Comparison of ENCODE assay signal across 28 mouse cellular contexts in genomic region chr5:114818124-114818523, GRCm38 (mm10). TPM values are rescaled to one million over a fixed set of nuclear protein-coding genes. Genes with fewer than 3 reads are reported as not detected.
DNase-seq lines count a peak whose midpoint lies in the region; ATAC-seq and TF ChIP-seq lines count a peak whose summit lies in the region.
"Had no signal": no experiment of that assay in that cellular context is flagged by ENCODE, and none has a peak within 500 bp of the region (broad histone marks: within the 10 kb centered on the region; RNA-seq: fewer than 3 reads in every experiment).

No protein-coding gene starts in this region.

- DNase-seq in kidney, adult 9 months = peak; percentile 50
- DNase-seq in kidney, adult 18-20 months = no peak
- peak; percentile 49 for DNase-seq in liver, embryonic 13.5 days
- DNase-seq in gastrocnemius, postnatal 10 days = no peak
- DNase-seq in left cerebral cortex, postnatal 14 days (ENCODE audit: low spot score in 2 of 2) = no peak
- DNase-seq: adrenal gland, adult 2 months; B cell, adult 2 months; cerebellum, adult 9-11 months; forebrain, postnatal 0 days; lung, embryonic 14.5 days; lung, postnatal 36 days; thymus, postnatal 25 days had no signal

- peaks cover 17% of the 10 kb centered on the region for H3K9me3 ChIP-seq in ES-Bruce4 (replicated peaks; ENCODE audit: control insufficient read depth, insufficient read depth, low read length, poor library complexity, severe bottlenecking)
- no peaks in the 10 kb centered on the region for H3K9me3 ChIP-seq in liver, embryonic 13.5 days (replicated peaks)
- no peaks in the 10 kb centered on the region for H3K9me3 ChIP-seq in intestine, embryonic 16.5 days (ENCODE audit: control insufficient read depth, low read length)
- H3K9me3 ChIP-seq: heart, embryonic 10.5 days; neural tube, embryonic 12.5 days had no signal

- no peak overlapping the region; the same call in 1 of the 2 replicates for H3K4me3 ChIP-seq in ES-Bruce4 (ENCODE audit: low read depth, low read length)
- no peak overlapping the region for H3K4me3 ChIP-seq in liver, embryonic 13.5 days (replicated peaks)
- H3K4me3 ChIP-seq in intestine, embryonic 16.5 days (ENCODE audit: low read length) = no peak overlapping the region
- H3K4me3 ChIP-seq: embryonic facial prominence, embryonic 13.5 days; heart, embryonic 10.5 days; limb, embryonic 13.5 days; neural tube, embryonic 12.5 days had no signal

- peaks cover 2% of the 10 kb centered on the region for H3K4me1 ChIP-seq in ES-Bruce4 (ENCODE audit: control insufficient read depth, insufficient read depth, low read length)
- H3K4me1 ChIP-seq in liver, embryonic 13.5 days (replicated peaks) = peaks cover 21% of the 10 kb centered on the region
- H3K4me1 ChIP-seq in intestine, embryonic 16.5 days (ENCODE audit: control insufficient read depth, insufficient read depth, low read length) = no peaks in the 10 kb centered on the region
- H3K4me1 ChIP-seq: embryonic facial prominence, embryonic 13.5 days; limb, embryonic 13.5 days had no signal

- intact Hi-C loops in left cerebral cortex, postnatal 14 days (cut with DNase I) = no loop called here

- H3K27ac ChIP-seq in ES-Bruce4 (ENCODE audit: insufficient read depth, low read length) = peak overlapping the region; percentile 60
- no peak overlapping the region for H3K27ac ChIP-seq in liver, embryonic 13.5 days
- H3K27ac ChIP-seq in intestine, embryonic 16.5 days (ENCODE audit: low read length) = no peak overlapping the region
- H3K27ac ChIP-seq: embryonic facial prominence, embryonic 13.5 days; heart, embryonic 10.5 days; limb, embryonic 13.5 days; neural tube, embryonic 12.5 days had no signal

- 51% methylated on average over 11 of the region's 11 CpGs for WGBS in liver, embryonic 13.5 days (ENCODE audit: insufficient replicate concordance)
- 79% methylated on average over 10 of the region's 11 CpGs for WGBS in intestine, embryonic 16.5 days

- H3K9ac ChIP-seq in ES-Bruce4 (ENCODE audit: low read depth, poor library complexity, severe bottlenecking) = no peak overlapping the region
- no peak overlapping the region for H3K9ac ChIP-seq in liver, embryonic 13.5 days
- no peak overlapping the region for H3K9ac ChIP-seq in intestine, embryonic 16.5 days (ENCODE audit: low read depth, low read length)
- H3K9ac ChIP-seq: embryonic facial prominence, embryonic 13.5 days; forebrain, postnatal 0 days; limb, embryonic 13.5 days; lung, embryonic 14.5 days; neural tube, embryonic 12.5 days had no signal

- no peak overlapping the region for H3K4me2 ChIP-seq in liver, embryonic 13.5 days
- H3K4me2 ChIP-seq in intestine, embryonic 16.5 days (ENCODE audit: low read depth, low read length) = no peak overlapping the region
- H3K4me2 ChIP-seq: embryonic facial prominence, embryonic 13.5 days; limb, embryonic 13.5 days; lung, embryonic 14.5 days; midbrain, embryonic 11.5 days; neural tube, embryonic 12.5 days had no signal

- peak; percentile 51; the same call in 1 of the 2 replicates for TF ChIP-seq EP300 in ES-Bruce4 (IDR thresholded peaks at IDR 0.05; ENCODE audit: insufficient read depth, low read depth, low read length)

- TF ChIP-seq POLR2A in ES-Bruce4 (IDR thresholded peaks at IDR 0.05; ENCODE audit: insufficient read depth, low read length) = no peak

- peaks cover 2% of the 10 kb centered on the region; the same call in 1 of the 2 replicates for H3K36me3 ChIP-seq in ES-Bruce4 (ENCODE audit: control insufficient read depth, insufficient read depth, low read length, poor library complexity, severe bottlenecking)
- peaks cover 16% of the 10 kb centered on the region for H3K36me3 ChIP-seq in liver, embryonic 13.5 days
- no peaks in the 10 kb centered on the region for H3K36me3 ChIP-seq in intestine, embryonic 16.5 days (ENCODE audit: control insufficient read depth, insufficient read depth, low read length)

- H3K27me3 ChIP-seq in ES-Bruce4 (ENCODE audit: control insufficient read depth, insufficient read depth, low read length, poor library complexity, severe bottlenecking) = no peaks in the 10 kb centered on the region
- no peaks in the 10 kb centered on the region for H3K27me3 ChIP-seq in liver, embryonic 13.5 days
- H3K27me3 ChIP-seq in intestine, embryonic 16.5 days (replicated peaks; ENCODE audit: control insufficient read depth, insufficient read depth, low read length) = no peaks in the 10 kb centered on the region
- H3K27me3 ChIP-seq: embryonic facial prominence, embryonic 13.5 days; limb, embryonic 13.5 days; neural tube, embryonic 12.5 days had no signal

- no peak for TF ChIP-seq CTCF in ES-Bruce4 (IDR thresholded peaks at IDR 0.05; ENCODE audit: low read depth, low read length)

- peak; percentile 58; the same call in 1 of the 2 replicates for ATAC-seq in erythroid progenitor cell, adult 5-6 weeks (replicated peaks; ENCODE audit: low FRiP score, poor library complexity, severe bottlenecking)
- peak; percentile 40; the same call in 1 of the 2 replicates for ATAC-seq in liver, embryonic 13.5 days (ENCODE audit: low read depth)
- no peak for ATAC-seq in intestine, embryonic 16.5 days
- ATAC-seq: forebrain, postnatal 0 days had no signal

RNA-seq across cellular contexts. Expression of gene 1500011B03Rik, which starts 5.1 kb away (rescaled TPM):
- 36.3 and 40.7 TPM in 2 replicates for polyA plus RNA-seq in ES-Bruce4 (2011; ENCODE audit: insufficient read depth, insufficient read length, low read depth, missing spikeins)
- 11.7 and 11.9 TPM in 2 replicates for total RNA-seq in erythroid progenitor cell, adult 5-6 weeks (2015; ENCODE audit: low replicate concordance)
- total RNA-seq in erythroid progenitor cell, adult 5-6 weeks (2017; ENCODE audit: low replicate concordance) = 14.5 TPM in 1 of 2 replicates, not detected in the other
- 31.0 and 32.0 TPM in 2 replicates for polyA plus RNA-seq in liver, embryonic 13.5 days (2015; fragmentation: Nextera tagmentation; extraction: Ambion mirVana)
- total RNA-seq in gastrocnemius, postnatal 10 days (2021) = 10 to 100 TPM; 18.2 to 18.9 TPM
- polyA plus RNA-seq in intestine, embryonic 16.5 days (2015; fragmentation: Nextera tagmentation; extraction: Ambion mirVana) = 51.5 and 54.7 TPM in 2 replicates
- total RNA-seq in left cerebral cortex, postnatal 14 days (2021) = 100 to 1,000 TPM; 170 to 179 TPM

RNA-seq across cellular contexts. Expression of gene 4930519G04Rik, which starts 35.3 kb away (rescaled TPM):
- polyA plus RNA-seq in ES-Bruce4 (2011; ENCODE audit: insufficient read depth, insufficient read length, low read depth, missing spikeins) = not detected in 2 replicates
- total RNA-seq in erythroid progenitor cell, adult 5-6 weeks (2015; ENCODE audit: low replicate concordance) = not detected in 2 replicates
- not detected in 2 replicates for total RNA-seq in erythroid progenitor cell, adult 5-6 weeks (2017; ENCODE audit: low replicate concordance)
- polyA plus RNA-seq in liver, embryonic 13.5 days (2015; fragmentation: Nextera tagmentation; extraction: Ambion mirVana) = not detected in 2 replicates
- not detected for total RNA-seq in gastrocnemius, postnatal 10 days (2021)
- not detected in 2 replicates for polyA plus RNA-seq in intestine, embryonic 16.5 days (2015; fragmentation: Nextera tagmentation; extraction: Ambion mirVana)
- total RNA-seq in left cerebral cortex, postnatal 14 days (2021) = not detected
- total RNA-seq: adrenal gland, adult 2 months; forebrain, postnatal 0 days; G1E; gastrocnemius, postnatal 4 days; layer of hippocampus, postnatal 14 days had no signal
- polyA plus RNA-seq: adrenal gland, adult 2 months; forebrain, postnatal 0 days; G1E; heart, embryonic 10.5 days; heart, postnatal 0 days; hindbrain, embryonic 11.5 days; large intestine, adult 2 months; limb, embryonic 13.5 days; lung, embryonic 14.5 days; midbrain, embryonic 11.5 days; neural tube, embryonic 12.5 days; small intestine, adult 2 months had no signal

RNA-seq across cellular contexts. Expression of gene Gm9936, which starts 40.4 kb away (rescaled TPM):
- polyA plus RNA-seq in ES-Bruce4 (2011; ENCODE audit: insufficient read depth, insufficient read length, low read depth, missing spikeins) = 0.21 TPM in 1 of 2 replicates, not detected in the other
- total RNA-seq in erythroid progenitor cell, adult 5-6 weeks (2015; ENCODE audit: low replicate concordance) = not detected in 2 replicates
- not detected in 2 replicates for total RNA-seq in erythroid progenitor cell, adult 5-6 weeks (2017; ENCODE audit: low replicate concordance)
- not detected in 2 replicates for polyA plus RNA-seq in liver, embryonic 13.5 days (2015; fragmentation: Nextera tagmentation; extraction: Ambion mirVana)
- not detected for total RNA-seq in gastrocnemius, postnatal 10 days (2021)
- 0.10 TPM in 2 replicates for polyA plus RNA-seq in intestine, embryonic 16.5 days (2015; fragmentation: Nextera tagmentation; extraction: Ambion mirVana)
- total RNA-seq in left cerebral cortex, postnatal 14 days (2021) = 1 to 10 TPM; 1.0 to 1.5 TPM
- total RNA-seq: adrenal gland, adult 2 months; gastrocnemius, postnatal 4 days had no signal
- polyA plus RNA-seq: adrenal gland, adult 2 months; G1E; heart, embryonic 10.5 days; heart, postnatal 0 days; large intestine, adult 2 months; lung, embryonic 14.5 days; small intestine, adult 2 months; testis, adult 2 months had no signal

RNA-seq across cellular contexts. Expression of gene Git2, which starts 42.8 kb away (rescaled TPM):
- 42.0 and 43.6 TPM in 2 replicates for polyA plus RNA-seq in ES-Bruce4 (2011; ENCODE audit: insufficient read depth, insufficient read length, low read depth, missing spikeins)
- 57.0 and 59.5 TPM in 2 replicates for total RNA-seq in erythroid progenitor cell, adult 5-6 weeks (2015; ENCODE audit: low replicate concordance)
- total RNA-seq in erythroid progenitor cell, adult 5-6 weeks (2017; ENCODE audit: low replicate concordance) = 51.1 and 56.1 TPM in 2 replicates
- 14.8 and 16.3 TPM in 2 replicates for polyA plus RNA-seq in liver, embryonic 13.5 days (2015; fragmentation: Nextera tagmentation; extraction: Ambion mirVana)
- total RNA-seq in gastrocnemius, postnatal 10 days (2021) = 10 to 100 TPM; 25.5 to 31.9 TPM
- 27.1 and 29.9 TPM in 2 replicates for polyA plus RNA-seq in intestine, embryonic 16.5 days (2015; fragmentation: Nextera tagmentation; extraction: Ambion mirVana)
- 10 to 100 TPM; 41.4 to 47.8 TPM for total RNA-seq in left cerebral cortex, postnatal 14 days (2021)

RNA-seq across cellular contexts. Expression of gene Ankrd13a, which starts 43.6 kb away (rescaled TPM):
- 70.6 and 71.8 TPM in 2 replicates for polyA plus RNA-seq in ES-Bruce4 (2011; ENCODE audit: insufficient read depth, insufficient read length, low read depth, missing spikeins)
- 113 and 121 TPM in 2 replicates for total RNA-seq in erythroid progenitor cell, adult 5-6 weeks (2015; ENCODE audit: low replicate concordance)
- total RNA-seq in erythroid progenitor cell, adult 5-6 weeks (2017; ENCODE audit: low replicate concordance) = 124 and 147 TPM in 2 replicates
- polyA plus RNA-seq in liver, embryonic 13.5 days (2015; fragmentation: Nextera tagmentation; extraction: Ambion mirVana) = 43.3 and 49.0 TPM in 2 replicates
- total RNA-seq in gastrocnemius, postnatal 10 days (2021) = 10 to 100 TPM; 37.1 to 39.5 TPM
- polyA plus RNA-seq in intestine, embryonic 16.5 days (2015; fragmentation: Nextera tagmentation; extraction: Ambion mirVana) = 12.7 and 16.7 TPM in 2 replicates
- 10 to 100 TPM; 33.6 to 34.8 TPM for total RNA-seq in left cerebral cortex, postnatal 14 days (2021)

Comparison
In these comparisons a context has a peak if more than half of its experiments do, and no peak if none do; other contexts are left out.
1. DNase-seq: peak in kidney, adult 9 months (single experiment) and liver, embryonic 13.5 days (single experiment); none in kidney, adult 18-20 months (single experiment), gastrocnemius, postnatal 10 days (single experiment) and left cerebral cortex, postnatal 14 days (0 of 2).
2. RNA of gene 1500011B03Rik, which starts 5.1 kb away (total RNA-seq): 170 to 179 TPM in left cerebral cortex, postnatal 14 days; 18.2 to 18.9 TPM in gastrocnemius, postnatal 10 days and 11.7 to 14.5 TPM in erythroid progenitor cell, adult 5-6 weeks; every median in the first group is over 4 times any median in the second.